Mouse (Mus musculus): ENCODE data around the gene Ppp1r13l. TPM values are rescaled to one million over a fixed set of nuclear protein-coding genes. Genes with fewer than 3 reads are reported as not detected.

Ppp1r13l gene
- total and polyA plus RNA-seq, 2 experiments from 2014 or later, result 1.0 to 1.5 TPM

- DNase-seq (ENCODE audit: low spot score), result no peak
- Histone ChIP-seq H3K36me3 (ENCODE audit: insufficient read depth, low read length) (no peaks in the 10 kb centered on the region), H3K9me3 (ENCODE audit: low read length) (no peaks in the 10 kb centered on the region), H3K4me3 (ENCODE audit: low read depth, low read length) (no peak overlapping the region), H3K4me2 (ENCODE audit: low read depth, low read length, poor library complexity, severe bottlenecking) (no peak overlapping the region), H3K4me1 (ENCODE audit: insufficient read depth, low read length) (peaks cover 5% of the 10 kb centered on the region; the same call in 1 of the 2 replicates), H3K9ac (replicated peaks; ENCODE audit: low read length, poor library complexity, severe bottlenecking) (no peak overlapping the region), H3K27ac (ENCODE audit: low read depth, low read length) (no peak overlapping the region), H3K27me3 (ENCODE audit: insufficient read depth, low read length) (no peaks in the 10 kb centered on the region)
- no peak for TF ChIP-seq CTCF (IDR thresholded peaks at IDR 0.05)
- 73% methylated on average over 2 of the region's 2 CpGs for WGBS
- no peak for ATAC-seq (ENCODE audit: low FRiP score)
These were observed 41.3 kb upstream of the Ppp1r13l start for GRCm38 (mm10) chr7:19318201-19318600.

- Histone ChIP-seq H3K9me3 (ENCODE audit: low read length) (no peaks in the 10 kb centered on the region), H3K4me3 (ENCODE audit: low read depth, low read length) (no peak overlapping the region), H3K4me2 (ENCODE audit: low read depth, low read length, poor library complexity, severe bottlenecking) (no peak overlapping the region), H3K27me3 (ENCODE audit: insufficient read depth, low read length) (no peaks in the 10 kb centered on the region), H3K27ac (ENCODE audit: low read depth, low read length) (no peak overlapping the region), H3K9ac (replicated peaks; ENCODE audit: low read length, poor library complexity, severe bottlenecking) (no peak overlapping the region), H3K4me1 (ENCODE audit: insufficient read depth, low read length) (peaks cover 5% of the 10 kb centered on the region; the same call in 1 of the 2 replicates), H3K36me3 (ENCODE audit: insufficient read depth, low read length) (no peaks in the 10 kb centered on the region)
- ATAC-seq (ENCODE audit: low FRiP score), result no peak
- TF ChIP-seq CTCF (IDR thresholded peaks at IDR 0.05), result no peak
- DNase-seq (ENCODE audit: low spot score), result no peak
- WGBS, result 85% methylated on average over 7 of the region's 7 CpGs
These were observed 40.9 kb upstream of the Ppp1r13l start for GRCm38 (mm10) chr7:19318676-19319075.

- Histone ChIP-seq H3K27ac (ENCODE audit: low read depth, low read length) (peak overlapping the region; percentile 65), H3K4me3 (ENCODE audit: low read depth, low read length) (peak overlapping the region; percentile 40), H3K4me2 (ENCODE audit: low read depth, low read length, poor library complexity, severe bottlenecking) (peak overlapping the region; percentile 79), H3K27me3 (ENCODE audit: insufficient read depth, low read length) (no peaks in the 10 kb centered on the region), H3K9me3 (ENCODE audit: low read length) (no peaks in the 10 kb centered on the region), H3K36me3 (ENCODE audit: insufficient read depth, low read length) (no peaks in the 10 kb centered on the region), H3K9ac (replicated peaks; ENCODE audit: low read length, poor library complexity, severe bottlenecking) (peak overlapping the region; percentile 54), H3K4me1 (ENCODE audit: insufficient read depth, low read length) (peaks cover 5% of the 10 kb centered on the region; the same call in 1 of the 2 replicates)
- peak; percentile 69 for ATAC-seq (ENCODE audit: low FRiP score)
- WGBS, result 9% methylated on average over 9 of the region's 9 CpGs
- TF ChIP-seq CTCF (IDR thresholded peaks at IDR 0.05), result no peak
- DNase-seq (ENCODE audit: low spot score), result no peak
These were observed 40.1 kb upstream of the Ppp1r13l start for GRCm38 (mm10) chr7:19319458-19319857.

GRCm38 (mm10) chr7:19319906-19320305, 39.6 kb upstream of the Ppp1r13l start:
- ATAC-seq (ENCODE audit: low FRiP score) (peak; percentile 94), DNase-seq (ENCODE audit: low spot score) (peak; percentile 98)
- Histone ChIP-seq H3K4me1 (ENCODE audit: insufficient read depth, low read length) (peaks cover 5% of the 10 kb centered on the region; the same call in 1 of the 2 replicates), H3K4me3 (ENCODE audit: low read depth, low read length) (peak overlapping the region; percentile 40), H3K27ac (ENCODE audit: low read depth, low read length) (peak overlapping the region; percentile 65), H3K9me3 (ENCODE audit: low read length) (no peaks in the 10 kb centered on the region), H3K27me3 (ENCODE audit: insufficient read depth, low read length) (no peaks in the 10 kb centered on the region), H3K9ac (replicated peaks; ENCODE audit: low read length, poor library complexity, severe bottlenecking) (peak overlapping the region; percentile 54), H3K36me3 (ENCODE audit: insufficient read depth, low read length) (no peaks in the 10 kb centered on the region), H3K4me2 (ENCODE audit: low read depth, low read length, poor library complexity, severe bottlenecking) (peak overlapping the region; percentile 79)
- 0% methylated on average over 31 of the region's 41 CpGs for WGBS
- peak; percentile 21; the same call in 1 of the 2 replicates for TF ChIP-seq CTCF (IDR thresholded peaks at IDR 0.05)

- TF ChIP-seq CTCF (IDR thresholded peaks at IDR 0.05), result no peak
- 35% methylated on average over 7 of the region's 7 CpGs for WGBS
- H3K27me3 ChIP-seq (ENCODE audit: insufficient read depth, low read length), result no peaks in the 10 kb centered on the region
- no peak overlapping the region for H3K27ac ChIP-seq (ENCODE audit: low read depth, low read length)
- H3K9me3 ChIP-seq (ENCODE audit: low read length), result no peaks in the 10 kb centered on the region
- H3K36me3 ChIP-seq (ENCODE audit: insufficient read depth, low read length), result no peaks in the 10 kb centered on the region
- no peak for DNase-seq (ENCODE audit: low spot score)
- no peak overlapping the region; the same call in 1 of the 2 replicates for H3K9ac ChIP-seq (replicated peaks; ENCODE audit: low read length, poor library complexity, severe bottlenecking)
- peak overlapping the region; percentile 40; the same call in 1 of the 2 replicates for H3K4me3 ChIP-seq (ENCODE audit: low read depth, low read length)
- peak overlapping the region; percentile 79 for H3K4me2 ChIP-seq (ENCODE audit: low read depth, low read length, poor library complexity, severe bottlenecking)
- peaks cover 5% of the 10 kb centered on the region; the same call in 1 of the 2 replicates for H3K4me1 ChIP-seq (ENCODE audit: insufficient read depth, low read length)
- no peak for ATAC-seq (ENCODE audit: low FRiP score)
These were observed 38.9 kb upstream of the Ppp1r13l start for GRCm38 (mm10) chr7:19320637-19321036.

- no peak for TF ChIP-seq CTCF (IDR thresholded peaks at IDR 0.05)
- H3K4me2 ChIP-seq (ENCODE audit: low read depth, low read length, poor library complexity, severe bottlenecking), result no peak overlapping the region
- no peak for ATAC-seq (ENCODE audit: low FRiP score)
- H3K27me3 ChIP-seq (ENCODE audit: insufficient read depth, low read length), result no peaks in the 10 kb centered on the region
- no peak overlapping the region for H3K27ac ChIP-seq (ENCODE audit: low read depth, low read length)
- no peaks in the 10 kb centered on the region for H3K36me3 ChIP-seq (ENCODE audit: insufficient read depth, low read length)
- H3K4me1 ChIP-seq (ENCODE audit: insufficient read depth, low read length), result peaks cover 7% of the 10 kb centered on the region
- DNase-seq (ENCODE audit: low spot score), result no peak
- H3K9me3 ChIP-seq (ENCODE audit: low read length), result no peaks in the 10 kb centered on the region
- no peak overlapping the region for H3K4me3 ChIP-seq (ENCODE audit: low read depth, low read length)
- WGBS, result 71% methylated on average over 5 of the region's 5 CpGs
- no peak overlapping the region for H3K9ac ChIP-seq (replicated peaks; ENCODE audit: low read length, poor library complexity, severe bottlenecking)
These were observed 38.1 kb upstream of the Ppp1r13l start for GRCm38 (mm10) chr7:19321464-19321863.
